Mouse (Mus musculus): ENCODE results near the gene Egflam. TPM values are rescaled to one million over a fixed set of nuclear protein-coding genes. Genes with fewer than 3 reads are reported as not detected.

The Egflam gene
- polyA plus RNA-seq, 1 experiment from 2014 or later: 9.1 TPM

DNA sequence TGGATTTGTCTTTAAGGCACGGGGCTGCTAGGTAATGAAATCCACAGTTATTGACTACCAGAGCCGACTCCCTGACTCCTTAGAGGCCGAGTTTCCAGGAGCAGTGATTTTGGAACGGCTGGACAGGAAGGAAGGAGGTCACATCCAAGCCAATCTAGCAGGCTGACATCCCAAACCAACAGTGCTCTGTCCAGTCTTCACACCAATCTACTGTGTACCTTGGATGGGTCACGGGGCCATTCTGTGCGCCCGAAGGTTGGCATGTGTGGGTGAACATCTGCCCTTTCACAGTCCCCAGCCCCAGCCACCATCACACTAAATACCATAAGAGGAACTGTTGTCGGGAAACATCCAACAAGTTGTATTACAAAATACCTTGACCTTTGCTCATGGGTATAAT, 150.9 kb downstream of the Egflam start:
- ATAC-seq (ENCODE audit: insufficient number of reproducible peaks, low FRiP score): no peak
- Histone ChIP-seq H3K4me1 (replicated peaks) (peaks cover 5% of the 10 kb centered on the region; the same call in 1 of the 2 replicates), H3K4me3 (no peak overlapping the region), H3K9ac (no peak overlapping the region), H3K27me3 (replicated peaks) (no peaks in the 10 kb centered on the region), H3K36me3 (peaks cover 12% of the 10 kb centered on the region; the same call in 1 of the 2 replicates), H3K4me2 (no peak overlapping the region), H3K9me3 (replicated peaks) (peaks cover 3% of the 10 kb centered on the region), H3K27ac (ENCODE audit: poor library complexity, severe bottlenecking) (no peak overlapping the region)
- 77% methylated on average over 8 of the region's 8 CpGs for WGBS

DNA sequence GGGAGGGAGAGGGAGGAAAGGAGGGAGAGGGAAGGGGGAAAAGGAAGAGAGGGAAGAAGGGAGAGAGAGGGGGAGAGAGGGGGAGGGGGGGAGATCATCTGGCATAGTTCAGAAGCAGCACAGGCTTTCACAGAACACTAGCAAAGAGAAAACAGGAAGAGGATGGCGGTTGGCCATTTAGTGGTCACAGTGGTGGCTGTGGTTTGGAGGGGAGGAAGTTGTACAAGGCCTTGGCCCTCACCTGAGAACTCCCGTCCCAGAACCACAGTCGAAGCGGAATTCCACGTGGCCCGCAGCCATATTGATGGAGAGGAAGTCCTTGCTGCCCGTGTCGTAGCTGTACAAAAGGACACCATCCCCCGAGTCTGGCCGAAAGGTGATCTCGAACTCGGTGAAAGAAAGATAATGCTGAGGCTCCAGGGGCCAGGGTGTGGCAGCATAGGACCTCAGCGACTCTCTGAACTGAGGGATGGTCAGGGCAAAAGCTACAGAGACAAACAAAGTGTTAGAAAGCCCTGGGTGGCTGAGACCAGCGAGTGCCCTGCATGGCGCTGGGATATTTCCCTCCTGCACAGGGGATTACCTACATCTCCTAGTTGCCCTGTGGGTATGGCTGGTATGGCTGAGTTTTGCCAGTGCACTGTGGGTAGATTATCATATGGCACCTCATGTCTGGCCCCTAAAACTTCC, 155.9 kb downstream of the Egflam start:
- 65% methylated on average over 15 of the region's 15 CpGs for WGBS
- no peaks in the 10 kb centered on the region for H3K4me1 ChIP-seq (replicated peaks)
- ATAC-seq (ENCODE audit: insufficient number of reproducible peaks, low FRiP score): no peak
- no peak overlapping the region for H3K27ac ChIP-seq (ENCODE audit: poor library complexity, severe bottlenecking)
- no peaks in the 10 kb centered on the region for H3K9me3 ChIP-seq (replicated peaks)
- H3K27me3 ChIP-seq (replicated peaks): no peaks in the 10 kb centered on the region
- no peak overlapping the region for H3K4me2 ChIP-seq
- H3K9ac ChIP-seq: no peak overlapping the region
- H3K36me3 ChIP-seq: no peaks in the 10 kb centered on the region
- no peak overlapping the region for H3K4me3 ChIP-seq

DNA sequence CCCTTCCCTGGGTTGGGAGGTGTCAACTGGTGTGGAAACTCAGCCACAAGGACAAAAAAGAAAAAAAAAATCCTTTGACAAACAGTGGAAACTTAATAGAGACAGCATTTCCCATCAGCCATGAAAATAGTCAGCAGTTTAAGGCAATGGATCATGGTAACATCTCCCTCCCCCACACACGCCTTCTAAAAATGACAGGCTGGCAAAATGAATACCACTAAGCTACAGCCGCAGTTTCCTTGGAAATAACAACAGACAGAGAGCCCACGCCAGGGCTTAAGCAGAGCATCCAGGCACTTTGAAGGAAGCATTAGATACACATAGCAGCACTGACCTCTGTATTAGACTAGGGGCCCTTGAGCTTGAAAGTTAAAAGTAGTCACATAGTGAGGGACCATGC, 157.2 kb downstream of the Egflam start:
- H3K9me3 ChIP-seq (replicated peaks): no peaks in the 10 kb centered on the region
- ATAC-seq (ENCODE audit: insufficient number of reproducible peaks, low FRiP score): no peak
- no peak overlapping the region for H3K4me2 ChIP-seq

DNA sequence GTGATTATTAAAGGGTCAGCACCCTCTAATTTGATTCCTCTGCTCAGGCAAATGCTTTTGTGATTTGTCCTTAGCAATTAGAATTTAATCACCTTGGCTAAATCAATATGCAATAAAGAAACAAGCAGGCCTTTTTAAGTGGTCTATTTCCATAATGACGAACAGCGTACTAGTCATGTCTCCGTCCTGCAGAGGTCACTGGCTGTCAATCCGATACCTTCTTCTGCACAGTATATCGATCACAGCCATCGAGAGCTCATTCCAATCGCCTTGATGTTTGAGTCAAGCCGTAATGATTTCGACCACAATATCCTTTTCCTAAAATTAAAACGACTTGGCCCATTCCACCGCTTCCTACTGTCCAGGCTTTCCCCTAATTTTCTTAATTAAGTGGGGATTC, 158.3 kb downstream of the Egflam start:
- no peaks in the 10 kb centered on the region for H3K9me3 ChIP-seq (replicated peaks)
- H3K4me2 ChIP-seq: no peak overlapping the region
- no peak overlapping the region for H3K27ac ChIP-seq (ENCODE audit: poor library complexity, severe bottlenecking)
- no peak overlapping the region for H3K9ac ChIP-seq
- no peak for ATAC-seq (ENCODE audit: insufficient number of reproducible peaks, low FRiP score)
- no peaks in the 10 kb centered on the region for H3K36me3 ChIP-seq
- H3K4me3 ChIP-seq: no peak overlapping the region
- 90% methylated on average over 11 of the region's 11 CpGs for WGBS
- H3K4me1 ChIP-seq (replicated peaks): no peaks in the 10 kb centered on the region
- no peaks in the 10 kb centered on the region for H3K27me3 ChIP-seq (replicated peaks)

More for the DNA sequence above, 157.2 kb downstream of the Egflam start:
- H3K4me3 ChIP-seq: no peak overlapping the region
- no peaks in the 10 kb centered on the region for H3K4me1 ChIP-seq (replicated peaks)
- H3K27me3 ChIP-seq (replicated peaks): no peaks in the 10 kb centered on the region
- H3K36me3 ChIP-seq: no peaks in the 10 kb centered on the region
- H3K9ac ChIP-seq: no peak overlapping the region
- no peak overlapping the region for H3K27ac ChIP-seq (ENCODE audit: poor library complexity, severe bottlenecking)
- WGBS: 75% methylated on average over 3 of the region's 3 CpGs

DNA sequence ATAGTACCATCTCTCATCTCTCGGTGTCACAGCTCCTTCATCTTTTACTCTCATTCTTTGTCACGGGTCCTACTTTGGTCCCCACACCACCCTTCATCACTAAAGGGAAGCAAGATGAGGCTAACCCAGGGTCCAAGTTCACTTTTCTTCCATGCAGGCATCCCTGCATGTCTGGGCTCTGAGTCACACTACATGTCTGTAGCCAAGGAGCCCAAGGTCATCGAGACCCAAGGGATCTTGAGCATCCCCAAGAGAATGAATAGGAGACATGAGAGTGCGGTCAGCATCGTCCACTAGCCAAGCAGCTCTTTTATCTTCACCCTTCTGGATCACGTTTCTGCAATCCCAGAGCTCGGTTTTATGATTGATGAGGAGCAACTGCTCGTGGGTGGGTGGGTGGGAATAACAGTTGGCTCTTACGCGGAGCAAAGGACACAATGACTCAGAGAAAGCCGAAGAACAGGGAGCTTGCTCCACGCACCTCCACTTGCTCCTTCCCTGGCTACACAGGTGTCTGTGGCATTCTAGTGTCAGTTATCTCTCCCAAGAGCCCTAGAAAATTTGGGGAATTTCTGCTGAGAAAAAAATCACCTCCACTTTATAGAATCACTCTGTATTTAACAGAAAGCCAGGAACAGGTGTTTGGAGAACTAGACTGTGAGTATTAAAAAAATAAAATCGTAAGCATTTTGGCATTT, 164.7 kb downstream of the Egflam start:
- no peak overlapping the region for H3K9ac ChIP-seq
- no peaks in the 10 kb centered on the region for H3K36me3 ChIP-seq
- H3K4me1 ChIP-seq (replicated peaks): no peaks in the 10 kb centered on the region
- no peak for ATAC-seq (ENCODE audit: insufficient number of reproducible peaks, low FRiP score)
- no peak overlapping the region for H3K4me2 ChIP-seq
- WGBS: 79% methylated on average over 13 of the region's 13 CpGs
- H3K27ac ChIP-seq (ENCODE audit: poor library complexity, severe bottlenecking): no peak overlapping the region
- H3K27me3 ChIP-seq (replicated peaks): no peaks in the 10 kb centered on the region
- H3K9me3 ChIP-seq (replicated peaks): no peaks in the 10 kb centered on the region
- no peak overlapping the region for H3K4me3 ChIP-seq

DNA sequence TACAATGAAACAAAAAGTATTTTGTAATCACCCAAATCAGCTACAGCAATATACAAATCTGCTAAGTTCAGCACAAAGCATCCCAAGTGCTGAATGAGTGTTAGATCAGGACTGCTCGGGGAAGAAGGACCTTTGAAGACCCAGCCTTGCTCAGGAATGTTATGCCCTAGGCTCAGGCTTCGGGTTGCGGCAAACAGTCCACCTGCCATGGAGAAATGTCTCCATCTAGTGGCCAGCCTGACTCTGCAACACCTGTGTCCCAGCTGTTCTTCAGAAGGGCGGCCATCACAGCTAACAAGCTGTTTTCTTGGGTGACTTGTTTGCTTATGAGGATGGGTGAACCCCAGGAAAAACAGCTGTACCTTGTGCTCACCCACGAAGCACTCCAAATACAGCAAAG, 172.0 kb downstream of the Egflam start:
- H3K4me3 ChIP-seq: no peak overlapping the region
- ATAC-seq (ENCODE audit: insufficient number of reproducible peaks, low FRiP score): peak; percentile 72
- H3K27ac ChIP-seq (ENCODE audit: poor library complexity, severe bottlenecking): no peak overlapping the region
- 2% methylated on average over 5 of the region's 5 CpGs for WGBS
- H3K9me3 ChIP-seq (replicated peaks): no peaks in the 10 kb centered on the region
- H3K9ac ChIP-seq: no peak overlapping the region
- H3K4me1 ChIP-seq (replicated peaks): peaks cover 29% of the 10 kb centered on the region
- H3K36me3 ChIP-seq: no peaks in the 10 kb centered on the region
- H3K27me3 ChIP-seq (replicated peaks): no peaks in the 10 kb centered on the region
- no peak overlapping the region for H3K4me2 ChIP-seq

DNA sequence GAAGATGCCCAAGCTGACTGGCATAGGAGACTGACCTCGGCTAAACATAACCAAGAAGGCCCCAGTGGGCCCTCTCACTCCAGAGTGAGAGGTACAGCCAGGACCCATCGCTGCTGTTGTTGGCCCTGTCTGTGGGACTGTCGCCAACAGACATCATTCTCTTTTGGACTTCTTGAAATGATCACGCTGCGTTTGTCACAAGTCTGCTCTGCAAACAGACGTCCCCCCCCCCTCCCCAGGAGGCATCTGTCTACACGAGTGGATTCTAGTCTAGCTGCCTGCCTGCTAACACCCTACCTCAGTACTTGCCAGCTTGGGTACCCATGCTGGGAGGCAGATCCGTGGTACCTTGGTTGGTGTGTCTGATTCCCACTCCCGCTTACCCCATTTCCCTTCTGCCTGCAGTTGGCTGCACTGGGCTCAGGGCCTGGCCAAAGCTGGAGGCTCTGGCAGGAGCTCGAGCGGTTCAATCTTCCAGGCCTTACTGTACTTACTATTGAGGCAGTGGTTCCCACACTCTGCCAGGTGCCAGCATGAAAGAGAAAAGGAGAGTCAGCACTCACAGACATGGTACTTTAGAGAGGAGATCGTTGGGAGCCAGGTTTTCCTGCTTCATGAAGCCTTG, 173.9 kb downstream of the Egflam start:
- Histone ChIP-seq H3K4me1 (replicated peaks) (peaks cover 30% of the 10 kb centered on the region), H3K4me2 (peak overlapping the region; percentile 60), H3K36me3 (no peaks in the 10 kb centered on the region), H3K27me3 (replicated peaks) (no peaks in the 10 kb centered on the region), H3K9ac (peak overlapping the region; percentile 44), H3K4me3 (no peak overlapping the region), H3K27ac (ENCODE audit: poor library complexity, severe bottlenecking) (no peak overlapping the region; the same call in 1 of the 2 replicates), H3K9me3 (replicated peaks) (no peaks in the 10 kb centered on the region)
- peak; percentile 25; the same call in 1 of the 2 replicates for ATAC-seq (ENCODE audit: insufficient number of reproducible peaks, low FRiP score)
- 63% methylated on average over 12 of the region's 12 CpGs for WGBS

DNA sequence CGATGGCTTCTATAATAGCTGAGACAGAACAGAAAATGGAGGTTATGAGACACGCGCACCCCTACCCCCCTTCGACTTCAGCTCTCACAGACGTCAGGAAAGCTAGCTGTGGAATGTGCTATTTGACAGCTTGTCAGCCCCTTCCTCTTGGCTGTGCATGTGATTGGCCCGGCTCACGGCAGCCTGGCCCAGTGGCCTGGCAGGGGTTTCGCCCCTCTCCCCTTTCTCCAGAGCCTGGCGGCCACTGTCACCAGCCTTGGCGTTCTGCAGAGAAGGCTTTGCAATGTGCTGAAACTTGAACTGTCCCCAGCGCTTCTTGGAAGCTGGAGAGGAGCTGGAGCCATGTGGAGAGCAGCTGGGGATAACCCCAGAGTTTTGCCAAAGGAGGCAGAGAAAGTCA, 175.4 kb downstream of the Egflam start:
- Histone ChIP-seq H3K27ac (ENCODE audit: poor library complexity, severe bottlenecking) (peak overlapping the region; percentile 92), H3K4me2 (peak overlapping the region; percentile 60), H3K4me1 (replicated peaks) (peaks cover 30% of the 10 kb centered on the region), H3K9me3 (replicated peaks) (no peaks in the 10 kb centered on the region), H3K27me3 (replicated peaks) (no peaks in the 10 kb centered on the region), H3K36me3 (no peaks in the 10 kb centered on the region), H3K4me3 (peak overlapping the region; percentile 27), H3K9ac (peak overlapping the region; percentile 55)
- ATAC-seq (ENCODE audit: insufficient number of reproducible peaks, low FRiP score): peak; percentile 68; the same call in 1 of the 2 replicates
- WGBS: 17% methylated on average over 11 of the region's 11 CpGs

DNA sequence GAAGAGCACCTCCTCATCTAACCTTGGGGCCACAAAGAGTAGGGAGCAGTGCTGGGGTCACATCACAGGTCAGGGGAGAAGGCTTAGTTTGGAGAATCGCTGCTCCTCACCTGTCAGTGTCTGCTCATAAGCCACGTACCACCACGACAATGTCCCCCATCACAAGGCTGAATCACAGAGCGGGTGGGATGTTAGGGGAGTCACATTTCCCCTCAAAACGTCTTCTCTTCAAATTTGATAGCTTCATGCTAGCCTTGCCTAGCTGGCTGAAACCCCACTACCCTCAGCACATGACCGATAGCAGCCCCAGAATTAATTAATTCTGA, 181.0 kb downstream of the Egflam start:
- Histone ChIP-seq H3K9me3 (replicated peaks) (no peaks in the 10 kb centered on the region), H3K4me1 (replicated peaks) (peaks cover 27% of the 10 kb centered on the region), H3K4me2 (no peak overlapping the region), H3K36me3 (no peaks in the 10 kb centered on the region), H3K27ac (ENCODE audit: poor library complexity, severe bottlenecking) (no peak overlapping the region), H3K27me3 (replicated peaks) (no peaks in the 10 kb centered on the region), H3K9ac (no peak overlapping the region), H3K4me3 (no peak overlapping the region)
- no peak for ATAC-seq (ENCODE audit: insufficient number of reproducible peaks, low FRiP score)
- 76% methylated on average over 6 of the region's 6 CpGs for WGBS

DNA sequence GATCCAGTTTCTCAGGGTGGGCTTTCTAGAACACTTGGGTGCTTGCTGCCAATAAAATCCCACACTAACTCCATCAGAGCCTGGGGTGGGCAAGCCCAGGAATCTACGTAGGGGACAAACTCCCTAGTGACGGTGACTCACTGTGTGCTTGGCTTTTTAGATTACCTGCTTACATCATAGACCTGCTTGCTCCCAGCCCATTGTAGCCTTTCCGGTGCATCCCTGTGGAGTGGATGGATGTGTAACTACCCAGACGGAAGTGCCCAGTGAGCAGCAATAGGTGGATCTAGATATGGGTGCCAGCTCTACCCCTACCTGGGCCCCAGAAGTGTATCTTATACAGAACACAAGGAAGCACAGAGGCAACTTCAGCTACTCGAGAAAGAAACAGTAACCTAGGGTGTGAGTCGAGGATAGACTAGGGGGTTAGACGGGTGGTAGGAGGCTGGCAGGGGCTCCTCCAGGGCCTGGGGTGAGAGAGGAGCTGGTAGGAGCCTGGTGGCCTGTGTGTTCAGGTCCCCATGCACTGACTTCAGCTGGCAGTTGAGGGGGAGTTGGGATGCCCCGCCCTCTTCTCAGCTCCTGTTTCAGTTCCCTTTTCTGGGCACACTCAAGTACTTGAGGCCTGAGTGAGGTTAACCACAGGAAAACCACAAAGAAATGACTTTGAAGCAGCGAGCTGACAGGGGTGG, 181.5 kb downstream of the Egflam start:
- no peak; the same call in 1 of the 2 replicates for ATAC-seq (ENCODE audit: insufficient number of reproducible peaks, low FRiP score)
- Histone ChIP-seq H3K4me3 (no peak overlapping the region), H3K4me2 (no peak overlapping the region), H3K27me3 (replicated peaks) (no peaks in the 10 kb centered on the region), H3K4me1 (replicated peaks) (peaks cover 23% of the 10 kb centered on the region), H3K36me3 (no peaks in the 10 kb centered on the region), H3K27ac (ENCODE audit: poor library complexity, severe bottlenecking) (no peak overlapping the region), H3K9me3 (replicated peaks) (no peaks in the 10 kb centered on the region), H3K9ac (no peak overlapping the region)
- 75% methylated on average over 9 of the region's 9 CpGs for WGBS

DNA sequence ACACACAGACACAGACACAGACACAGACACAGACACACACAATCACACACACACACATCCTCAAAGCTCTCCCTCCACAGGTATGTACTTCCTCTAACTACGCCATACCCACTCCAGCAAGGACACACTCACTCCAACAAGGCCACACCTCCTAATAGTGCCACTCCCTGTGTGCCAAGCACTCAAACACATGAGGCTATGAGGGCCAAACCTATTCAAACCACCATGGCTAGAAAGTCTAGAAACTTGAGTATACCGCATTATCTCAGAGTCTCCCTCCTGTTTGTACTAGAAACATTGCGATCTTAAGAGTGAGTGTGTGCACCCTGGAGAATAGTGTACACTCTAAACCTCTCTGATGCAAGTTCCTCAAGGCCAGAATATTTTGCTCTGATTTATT, 182.3 kb downstream of the Egflam start:
- Histone ChIP-seq H3K27me3 (replicated peaks) (no peaks in the 10 kb centered on the region), H3K4me2 (no peak overlapping the region), H3K9me3 (replicated peaks) (no peaks in the 10 kb centered on the region), H3K27ac (ENCODE audit: poor library complexity, severe bottlenecking) (no peak overlapping the region), H3K4me3 (no peak overlapping the region), H3K4me1 (replicated peaks) (peaks cover 20% of the 10 kb centered on the region), H3K9ac (no peak overlapping the region), H3K36me3 (no peaks in the 10 kb centered on the region)
- WGBS: 90% methylated on average over 3 of the region's 3 CpGs
- ATAC-seq (ENCODE audit: insufficient number of reproducible peaks, low FRiP score): no peak

Data from heart, embryonic 12.5 days (tissue).